Mouse (Mus musculus): ENCODE results near the gene Pak3.
"Not testable (repeated sequence)": the region's sequence is repeated elsewhere in the genome, so short reads cannot be mapped to it uniquely, and the experiment has no call there.

Pak3 gene

DNA sequence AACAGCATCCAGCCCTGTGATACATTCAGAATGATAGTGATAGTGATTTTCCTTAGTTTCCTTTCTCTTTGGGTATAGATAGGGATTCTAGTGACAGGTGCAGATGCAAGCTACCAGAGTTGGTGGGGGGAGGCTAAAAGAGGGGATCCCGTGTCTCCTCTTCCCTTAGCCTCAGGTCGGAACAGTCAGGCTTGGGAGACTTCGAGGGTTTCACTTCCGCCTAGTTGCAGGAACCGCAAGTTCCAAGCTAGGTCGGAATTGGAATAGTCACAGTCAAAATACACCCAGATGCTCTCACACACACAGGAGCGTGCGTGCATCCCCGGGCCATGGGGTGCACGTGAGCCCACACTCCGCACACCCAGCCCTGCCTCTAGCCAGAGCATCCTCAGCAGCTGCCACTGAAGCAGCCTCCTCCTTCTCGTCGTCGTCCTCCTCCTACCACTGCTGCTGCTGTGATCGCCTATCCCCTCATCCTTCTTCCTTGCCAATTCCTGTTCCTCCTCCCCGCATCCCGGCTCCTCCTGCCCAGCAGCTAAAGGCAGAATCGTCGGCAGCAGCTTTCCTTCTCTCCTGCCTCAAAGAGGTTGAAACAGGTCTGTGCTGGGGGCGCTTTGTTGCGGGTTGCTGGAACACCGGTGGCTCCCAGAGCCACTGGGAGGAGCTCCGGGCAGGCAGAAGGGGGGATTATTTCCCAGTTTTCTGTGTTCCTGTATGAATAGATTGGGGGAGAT, at the start of gene Pak3:
Gene Pak3, plus strand, starts transcription at position 424 of the 734 bp plus-strand sequence.
- DNase-seq, result no peak

- peak; percentile 100 for DNase-seq
Observed at GRCm38 (mm10) chrX:143482866-143483265, 35.5 kb upstream of the Pak3 start.

DNA sequence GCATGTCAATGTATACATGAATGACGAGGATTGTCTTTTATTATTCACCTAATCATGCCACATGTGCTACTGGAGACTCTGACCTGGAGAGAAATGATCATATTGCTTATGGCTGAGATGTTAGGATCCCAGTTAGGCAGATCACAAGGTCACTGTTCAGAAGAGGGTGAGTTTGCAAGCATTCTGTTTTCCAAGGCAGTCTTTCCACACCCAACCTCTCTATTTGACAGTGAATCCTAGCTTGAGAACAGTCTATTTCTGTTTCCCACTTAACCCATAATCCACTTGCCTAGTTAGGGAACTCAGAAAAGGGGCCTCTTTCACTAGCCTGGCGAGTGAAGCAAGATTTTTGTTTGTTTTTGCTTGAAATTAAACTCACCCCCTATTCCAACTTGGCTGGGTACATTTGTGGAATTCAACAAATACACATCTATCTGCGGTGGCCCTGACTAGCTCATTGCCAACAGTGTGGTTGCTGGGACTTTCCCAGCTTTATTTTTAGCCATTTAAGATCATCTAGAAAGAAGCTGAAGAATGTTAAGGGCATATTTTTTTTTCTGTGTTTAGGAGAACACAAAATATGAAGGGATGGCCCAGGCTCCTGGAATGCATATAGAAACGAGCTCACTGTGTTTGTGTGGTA, 17.2 kb upstream of the Pak3 start:
- no peak for DNase-seq

DNA sequence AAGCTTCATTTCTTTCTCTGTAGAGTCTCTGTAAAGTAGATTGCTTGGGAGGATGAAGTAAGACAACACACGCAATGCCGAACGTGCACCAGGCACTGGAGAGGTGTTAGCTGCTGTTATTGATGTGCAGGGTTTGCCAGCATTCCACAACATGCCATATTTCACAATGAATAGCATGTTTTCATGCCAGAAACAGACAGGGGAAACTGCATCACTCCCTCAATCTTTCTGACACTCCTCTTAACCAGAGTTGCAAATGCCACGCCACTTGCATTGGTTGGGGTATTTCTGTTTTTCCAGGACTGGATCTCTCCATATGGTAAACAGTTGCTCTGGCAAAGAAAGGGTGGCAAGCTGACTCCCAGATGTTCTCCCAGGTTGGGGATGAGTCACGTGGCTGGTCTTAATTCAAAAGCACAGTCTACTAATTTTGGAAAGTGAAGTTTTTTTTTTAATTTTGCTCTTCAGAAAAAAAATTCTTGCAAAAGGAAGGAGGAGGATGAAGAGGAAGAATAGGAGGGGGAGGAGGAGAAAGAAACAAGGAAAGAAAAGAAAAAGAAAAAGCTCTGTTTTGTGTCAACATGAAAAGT, 16.5 kb upstream of the Pak3 start:
- DNase-seq, result peak; percentile 3

- no peak for DNase-seq
Observed at GRCm38 (mm10) chrX:143518917-143519316, 526 bp downstream of the Pak3 start.

- not testable (repeated sequence) for DNase-seq
Observed at GRCm38 (mm10) chrX:143519454-143519853, 1.1 kb downstream of the Pak3 start.

DNA sequence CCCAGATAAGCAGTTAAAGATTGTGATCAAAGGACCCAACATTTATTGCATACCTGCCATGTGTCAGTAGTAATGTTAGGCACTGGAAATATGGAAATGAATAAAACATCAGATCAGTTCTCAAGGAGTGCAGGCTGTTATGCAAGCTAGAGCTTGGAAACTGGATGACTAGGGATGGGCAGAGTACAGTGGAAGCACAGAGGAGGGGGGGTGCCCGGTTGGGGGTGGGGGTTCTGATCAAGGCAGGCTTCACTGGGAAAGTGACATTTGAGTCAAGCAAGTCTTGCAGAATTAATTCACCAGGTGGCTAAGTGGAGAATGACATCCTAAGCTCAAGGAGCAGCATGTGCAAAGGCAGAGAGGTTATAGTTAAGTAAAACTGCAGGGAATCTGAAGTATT, 1.8 kb downstream of the Pak3 start:
- DNase-seq, result no peak

- DNase-seq, result no peak
Observed at GRCm38 (mm10) chrX:143532331-143532730, 13.9 kb downstream of the Pak3 start.

DNA sequence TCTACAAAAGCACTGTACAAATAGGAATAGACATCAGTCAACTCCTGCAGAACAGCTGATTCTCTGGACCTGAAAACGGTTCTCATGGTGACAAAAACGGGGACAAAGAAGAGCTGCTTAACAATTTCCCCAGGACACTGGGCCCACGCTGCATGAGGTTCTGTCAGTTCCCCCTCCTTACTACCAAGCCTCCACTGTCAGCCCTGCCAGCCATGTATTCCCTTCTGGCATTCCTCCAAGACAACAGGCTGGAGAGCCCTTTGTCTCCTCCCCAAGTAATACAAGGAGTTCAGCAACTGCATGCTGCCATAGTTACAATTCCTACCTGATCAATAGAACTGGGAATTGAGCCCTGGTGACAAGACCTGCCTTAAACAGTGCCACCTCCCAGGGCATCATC, 15.2 kb downstream of the Pak3 start:
- DNase-seq, result no peak

DNA sequence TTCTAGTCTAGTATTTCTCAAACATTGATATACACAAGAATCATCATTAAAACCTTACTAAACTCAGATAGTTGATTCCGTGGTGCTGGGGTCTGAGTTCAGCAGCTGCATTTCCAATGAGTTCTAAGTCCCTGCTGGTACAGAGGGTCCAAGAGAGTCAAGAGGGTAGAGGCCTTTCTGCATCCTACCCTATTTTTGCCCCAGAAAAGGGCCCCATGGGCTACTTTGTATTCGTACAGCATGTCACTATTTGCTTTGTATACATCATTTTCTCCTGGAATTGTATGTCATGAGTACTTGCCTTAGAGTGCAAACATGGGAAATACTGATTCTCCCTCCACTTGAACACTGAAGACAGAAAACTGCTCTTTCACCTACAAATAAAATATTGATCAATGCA, 24.4 kb downstream of the Pak3 start:
- no peak for DNase-seq

DNA sequence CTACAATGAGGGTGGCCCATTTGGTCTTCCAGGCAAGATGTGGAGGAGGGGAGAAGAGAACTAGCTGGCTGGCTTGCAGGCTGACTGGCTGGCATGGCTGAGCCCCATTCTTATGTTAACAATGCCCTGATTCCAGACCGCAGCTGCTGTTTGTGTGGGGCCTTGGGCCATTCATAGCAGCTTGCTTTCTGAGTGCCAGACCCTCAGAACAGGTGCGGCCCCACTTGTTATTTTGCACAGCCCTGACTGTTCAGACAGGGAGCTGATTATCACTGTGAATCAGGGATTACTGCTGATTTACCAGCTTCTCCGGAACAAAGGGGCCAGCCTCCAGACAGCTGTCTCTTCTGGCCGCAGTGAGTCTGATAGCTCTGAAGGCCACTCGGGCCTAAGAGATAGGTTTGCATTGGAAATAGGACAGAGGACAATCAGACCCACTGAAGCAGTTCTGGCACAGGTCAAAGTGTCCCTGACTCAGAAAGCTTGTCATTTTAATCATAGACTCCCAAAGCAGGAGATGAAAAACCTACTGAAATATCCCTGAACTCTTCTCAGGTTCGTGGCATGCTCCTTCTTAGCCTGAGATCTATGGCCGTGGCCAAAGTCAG, 24.9 kb downstream of the Pak3 start:
- no peak for DNase-seq

DNA sequence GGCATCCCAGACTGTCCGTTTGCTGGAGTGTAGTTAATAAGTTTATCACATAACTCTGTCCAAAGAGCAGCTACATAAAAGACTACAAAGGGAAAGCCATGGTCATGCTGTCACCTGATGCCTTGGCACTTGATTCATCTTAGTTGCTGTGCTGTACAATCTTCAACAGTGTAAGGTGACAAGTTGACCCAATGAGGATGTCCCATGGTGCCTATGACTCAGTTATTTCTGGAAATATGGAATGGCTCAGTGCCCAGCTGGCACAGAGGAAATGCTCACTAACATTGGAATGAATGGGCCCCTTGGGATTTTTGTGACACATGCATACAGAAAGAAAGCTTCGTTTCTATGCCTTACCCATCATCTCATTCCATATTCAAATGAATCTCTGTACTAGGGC, 55.3 kb downstream of the Pak3 start:
- no peak for DNase-seq

GRCm38 (mm10) chrX:143579925-143580324, 61.5 kb downstream of the Pak3 start:
- peak; percentile 0 for DNase-seq

DNA sequence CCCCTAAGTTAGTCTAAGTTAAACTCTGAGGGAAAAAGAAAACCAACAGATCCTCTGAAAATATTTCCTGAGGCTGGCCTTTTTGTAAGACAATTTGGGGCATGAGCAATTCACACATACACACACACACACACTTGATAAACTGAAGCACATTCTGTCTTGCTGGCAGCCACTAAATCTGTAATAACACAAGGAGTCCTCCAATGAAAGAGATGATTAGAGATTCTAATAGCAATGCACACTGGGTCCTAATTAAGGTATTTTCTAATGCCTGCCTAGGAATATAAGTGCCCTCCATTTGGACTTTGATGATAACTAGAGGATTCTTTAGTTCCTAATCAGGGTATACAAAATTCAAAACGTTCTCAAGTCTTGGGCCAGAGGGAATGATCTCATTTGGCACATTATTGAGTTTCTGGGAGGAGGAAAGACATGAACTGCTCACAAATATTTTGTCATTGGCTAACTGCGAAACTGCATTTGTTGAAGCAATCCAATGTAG, 62.1 kb downstream of the Pak3 start:
- DNase-seq, result no peak

GRCm38 (mm10) chrX:143606877-143607449, 88.6 kb downstream of the Pak3 start:
- DNase-seq, result no peak

- DNase-seq, result no peak
Observed at GRCm38 (mm10) chrX:143618734-143619133, 100.3 kb downstream of the Pak3 start.

- no peak for DNase-seq
Observed at GRCm38 (mm10) chrX:143627767-143628166, 109.4 kb downstream of the Pak3 start.

- no peak for DNase-seq
Observed at GRCm38 (mm10) chrX:143643936-143644335, 125.5 kb downstream of the Pak3 start.

- no peak for DNase-seq
Observed at GRCm38 (mm10) chrX:143644807-143645206, 126.4 kb downstream of the Pak3 start.

- DNase-seq, result no peak
Observed at GRCm38 (mm10) chrX:143654308-143655176, 136.2 kb downstream of the Pak3 start.

DNA sequence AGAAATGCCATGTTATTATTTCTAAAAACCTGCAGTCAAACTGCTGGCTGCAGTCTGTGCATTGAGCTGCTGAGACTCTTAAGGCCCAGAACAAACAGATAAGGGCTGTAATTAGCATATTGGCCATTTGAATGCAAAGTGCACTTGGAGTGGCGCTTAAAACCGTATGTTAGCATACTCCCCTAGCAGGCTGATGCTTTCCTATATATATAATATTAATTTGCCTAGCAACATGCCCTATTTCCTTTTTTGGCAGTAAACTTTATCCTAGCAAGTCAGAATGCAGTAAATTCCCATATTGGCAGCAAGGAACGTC, 136.7 kb downstream of the Pak3 start:
- no peak for DNase-seq

Measured in lung, postnatal 14 days (tissue).